Mouse (Mus musculus) bone marrow macrophage, adult 2 months (primary cell): ENCODE measurements around the gene Creb3. TPM values are rescaled to one million over a fixed set of nuclear protein-coding genes. Genes with fewer than 3 reads are reported as not detected.
"Not testable (repeated sequence)": the region's sequence is repeated elsewhere in the genome, so short reads cannot be mapped to it uniquely, and the experiment has no call there.

Experiments used
- H3K27ac ChIP-seq: 2 replicates; pipeline ENCODE4 v1.5.1; 2012; ENCODE audit warnings: low read depth, low read length; ENCODE audit not compliant: insufficient read depth
- H3K4me1 ChIP-seq: 2 replicates; pipeline ENCODE4 v1.6.1; 2012; ENCODE audit warnings: low read length; ENCODE audit not compliant: control insufficient read depth, insufficient read depth
- H3K4me3 ChIP-seq: 2 replicates; pipeline ENCODE4 v1.5.1; 2012; ENCODE audit warnings: mild to moderate bottlenecking, low read length, moderate library complexity; ENCODE audit not compliant: insufficient read depth
- CTCF ChIP-seq: IDR thresholded peaks from 2 replicates; pipeline ENCODE4 v1.5.1; 2012; ENCODE audit warnings: low read depth, mild to moderate bottlenecking, low read length, moderate library complexity
- POLR2A ChIP-seq: IDR thresholded peaks from 2 replicates; pipeline ENCODE4 v1.6.1; 2012; ENCODE audit warnings: mild to moderate bottlenecking, low read depth, low read length, borderline replicate concordance
- polyA plus RNA-seq: library from polyadenylated mRNA; stranded (reverse); fragments of >200 nt; gene quantifications from 2 replicates; pipeline ENCODE4 v1.2.4, GENCODE M21; 2012; ENCODE audit not compliant: missing spikeins, insufficient read depth, insufficient read length

Creb3 gene
- polyA plus RNA-seq, 1 experiment: 54.0 TPM

DNA sequence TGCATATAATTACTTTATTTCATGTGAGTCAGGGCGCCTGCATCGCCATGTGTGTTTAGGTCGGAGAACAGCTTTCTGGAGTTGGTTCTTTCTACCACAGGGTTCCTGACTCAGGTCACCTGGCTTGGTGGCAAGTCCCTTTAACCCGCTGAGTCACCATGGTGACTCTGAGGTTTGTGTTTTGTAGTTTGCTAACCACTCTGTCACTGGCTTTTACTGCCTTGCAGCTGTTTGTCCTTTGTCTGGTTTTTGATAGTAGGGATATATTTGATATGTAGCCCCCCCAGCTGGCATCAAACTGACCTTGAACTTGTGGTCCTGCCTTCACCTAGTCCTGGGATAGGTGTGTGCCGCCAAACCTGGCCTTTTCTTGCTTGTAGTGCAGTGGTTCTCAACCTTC, 20.1 kb downstream of the Creb3 start:
- TF ChIP-seq CTCF (no peak), POLR2A (no peak)
- Histone ChIP-seq H3K27ac (no peak overlapping the region), H3K4me1 (peaks cover 8% of the 10 kb centered on the region; the same call in 1 of the 2 replicates), H3K4me3 (no peak overlapping the region)

- Histone ChIP-seq H3K27ac (no peak overlapping the region), H3K4me1 (peaks cover 8% of the 10 kb centered on the region; the same call in 1 of the 2 replicates), H3K4me3 (no peak overlapping the region)
- no peak for TF ChIP-seq POLR2A
- no peak for TF ChIP-seq CTCF
Measured at GRCm38 (mm10) chr4:43583421-43583820, 21.3 kb downstream of the Creb3 start.

GRCm38 (mm10) chr4:43584444-43585416, 22.6 kb downstream of the Creb3 start, which contains the start of gene Msmp:
TSS of gene Msmp (minus strand) at chr4:43584494.
- H3K27ac ChIP-seq: no peak within 1 kb of the TSS
- TF ChIP-seq POLR2A (no peak), CTCF (no peak)
- H3K4me1 ChIP-seq: peaks cover 4% of the 10 kb centered on the region; the same call in 1 of the 2 replicates
- no peak within 1 kb of the TSS for H3K4me3 ChIP-seq

DNA sequence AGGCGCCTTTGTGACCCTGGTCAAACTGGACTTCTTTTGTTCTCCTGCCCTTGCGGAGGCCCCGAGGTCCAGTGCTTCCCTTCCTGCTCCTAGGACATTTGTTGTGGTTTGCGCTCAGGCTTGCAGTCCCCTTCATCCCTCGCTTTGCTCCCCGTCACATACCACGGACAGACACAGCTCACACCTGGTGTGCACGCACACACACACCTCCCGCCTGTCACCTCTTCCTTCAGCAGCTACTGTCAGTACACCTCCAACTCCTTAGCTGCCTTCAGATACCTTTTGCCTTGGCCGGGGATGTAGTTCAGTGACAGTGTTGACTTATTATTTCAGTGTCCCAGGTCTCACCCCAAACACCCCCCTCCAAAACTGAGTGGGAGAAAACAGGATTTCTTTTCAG, 23.6 kb downstream of the Creb3 start:
- H3K4me3 ChIP-seq: no peak overlapping the region
- no peaks in the 10 kb centered on the region for H3K4me1 ChIP-seq
- no peak overlapping the region for H3K27ac ChIP-seq
- TF ChIP-seq CTCF (no peak), POLR2A (no peak)

GRCm38 (mm10) chr4:43586411-43586810, 24.3 kb downstream of the Creb3 start:
- no peak overlapping the region for H3K27ac ChIP-seq
- TF ChIP-seq POLR2A: no peak
- TF ChIP-seq CTCF: no peak
- H3K4me1 ChIP-seq: no peaks in the 10 kb centered on the region
- no peak overlapping the region for H3K4me3 ChIP-seq

DNA sequence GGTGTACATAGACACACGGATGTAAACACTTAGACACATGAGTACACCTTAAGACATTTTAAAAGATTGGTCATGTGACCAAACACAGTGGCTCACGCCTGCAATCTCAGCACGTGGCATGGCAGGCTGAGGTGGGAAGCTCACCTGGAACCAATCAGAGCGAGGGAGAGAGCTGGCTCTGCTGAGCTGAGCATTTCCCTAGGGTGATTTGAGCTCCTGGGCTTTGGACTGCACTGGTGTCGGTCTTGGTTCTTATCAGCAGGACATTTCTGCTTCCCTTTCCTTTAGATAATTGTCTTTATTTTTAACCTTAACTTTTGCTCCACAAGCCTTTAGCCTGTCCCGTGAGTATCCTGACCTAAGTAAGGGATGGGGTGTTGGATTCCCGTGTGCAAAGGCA, 25.5 kb downstream of the Creb3 start:
- TF ChIP-seq POLR2A: no peak
- no peak overlapping the region for H3K4me3 ChIP-seq
- H3K27ac ChIP-seq: no peak overlapping the region
- no peaks in the 10 kb centered on the region for H3K4me1 ChIP-seq

DNA sequence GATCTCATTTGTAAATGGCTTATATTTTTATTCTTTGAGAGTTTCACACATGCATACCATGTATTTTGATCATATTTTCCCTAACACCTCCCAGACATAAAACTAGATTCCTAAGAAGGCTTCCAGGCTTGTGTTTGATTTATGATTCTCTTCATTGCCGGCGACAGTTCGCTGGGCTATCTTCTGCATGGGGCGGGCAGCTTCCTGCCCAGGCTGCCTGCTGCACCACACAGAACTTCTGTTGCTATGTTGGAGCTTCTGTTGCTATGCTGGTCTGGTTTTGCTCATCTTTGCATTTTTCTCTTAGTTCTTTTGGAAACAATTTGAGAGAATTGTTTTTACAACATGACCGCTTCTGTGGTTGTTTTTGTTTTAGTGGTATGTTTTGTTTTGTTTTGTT, 29.4 kb downstream of the Creb3 start:
- no peak overlapping the region for H3K4me3 ChIP-seq
- H3K27ac ChIP-seq: no peak overlapping the region
- H3K4me1 ChIP-seq: no peaks in the 10 kb centered on the region
- TF ChIP-seq CTCF (no peak), POLR2A (no peak)

GRCm38 (mm10) chr4:43591961-43592360, 29.8 kb downstream of the Creb3 start:
- TF ChIP-seq POLR2A (no peak), CTCF (no peak)
- Histone ChIP-seq H3K27ac (no peak overlapping the region), H3K4me3 (no peak overlapping the region), H3K4me1 (no peaks in the 10 kb centered on the region)

- Histone ChIP-seq H3K4me3 (no peak overlapping the region), H3K27ac (no peak overlapping the region), H3K4me1 (no peaks in the 10 kb centered on the region)
- TF ChIP-seq POLR2A: no peak
- no peak for TF ChIP-seq CTCF
Measured at GRCm38 (mm10) chr4:43593453-43593852, 31.3 kb downstream of the Creb3 start.

DNA sequence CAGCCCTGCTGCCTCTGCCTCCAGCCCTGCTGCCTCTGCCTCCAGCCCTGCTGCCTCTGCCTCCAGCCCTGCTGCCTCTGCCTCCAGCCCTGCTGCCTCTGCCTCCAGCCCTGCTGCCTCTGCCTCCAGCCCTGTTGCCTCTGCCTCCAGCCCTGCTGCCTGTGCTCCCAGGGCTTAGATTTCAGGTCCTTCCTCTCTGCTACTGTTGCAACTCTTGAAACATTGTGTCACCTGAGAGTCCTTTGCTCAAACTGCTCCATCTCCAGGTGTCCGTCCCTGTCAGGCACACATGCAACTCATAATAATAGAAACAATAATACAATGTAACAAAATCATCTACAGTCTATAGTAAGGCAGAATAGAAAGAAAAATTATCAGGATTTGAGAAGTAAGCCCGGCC, 34.5 kb downstream of the Creb3 start:
- not testable (repeated sequence) for H3K4me1 ChIP-seq, H3K27ac ChIP-seq, H3K4me3 ChIP-seq
